Mouse (Mus musculus) forebrain, embryonic 15.5 days (tissue): ENCODE data around the gene Pbx1. TPM values are rescaled to one million over a fixed set of nuclear protein-coding genes. Genes with fewer than 3 reads are reported as not detected.

Experiments used
- ATAC-seq: fragments of 200-750 bp; cut with Nextera tagmentation; replicated peaks from 2 replicates; pipeline ENCODE4 v1.8.0; 2017; ENCODE audit warnings: mild to moderate bottlenecking, moderate TSS enrichment, moderate library complexity
- H3K27ac ChIP-seq: fragments of 300-500 bp; sonication (generic); replicated peaks from 2 replicates; pipeline ENCODE4 v1.5.1; 2015; ENCODE audit warnings: mild to moderate bottlenecking, inconsistent platforms
- H3K27me3 ChIP-seq: fragments of 300-500 bp; sonication (generic); 2 replicates; pipeline ENCODE4 v1.6.1; 2015; ENCODE audit warnings: inconsistent platforms
- H3K36me3 ChIP-seq: fragments of 300-500 bp; sonication (generic); 2 replicates; pipeline ENCODE4 v1.6.1; 2015; ENCODE audit warnings: mild to moderate bottlenecking, inconsistent platforms
- H3K4me1 ChIP-seq: fragments of 300-500 bp; sonication (generic); 2 replicates; pipeline ENCODE4 v1.6.1; 2015; ENCODE audit warnings: inconsistent platforms
- H3K4me2 ChIP-seq: fragments of 300-500 bp; sonication (generic); replicated peaks from 2 replicates; pipeline ENCODE4 v1.6.1; 2015; ENCODE audit warnings: mild to moderate bottlenecking, inconsistent platforms
- H3K4me3 ChIP-seq: fragments of 300-500 bp; sonication (generic); 2 replicates; pipeline ENCODE4 v1.5.1; 2015; ENCODE audit warnings: mild to moderate bottlenecking, inconsistent platforms
- H3K9ac ChIP-seq: fragments of 300-500 bp; sonication (generic); replicated peaks from 2 replicates; pipeline ENCODE4 v1.6.1; 2015; ENCODE audit warnings: mild to moderate bottlenecking, inconsistent platforms
- H3K9me3 ChIP-seq: fragments of 300-500 bp; sonication (generic); 2 replicates; pipeline ENCODE4 v1.6.1; 2016; ENCODE audit warnings: inconsistent platforms
- WGBS: fragments of 180-500 bp; shearing (Covaris S2); methylation state at CpG from one replicate; pipeline ENCODE4 v1.1.7; 2015; ENCODE audit warnings: mixed read lengths; 5-methylcytosine and 5-hydroxymethylcytosine counted together
- polyA plus RNA-seq: library from polyadenylated mRNA; unstranded; fragments of >200 nt; fragmentation: Nextera tagmentation; extraction: Ambion mirVana; gene quantifications from 2 replicates; pipeline ENCODE4 v1.2.1, GENCODE M21; 2015

The Pbx1 gene
- polyA plus RNA-seq, 1 experiment from 2014 or later, result 90.5 TPM

- 16% methylated on average over 18 of the region's 18 CpGs for WGBS
- Histone ChIP-seq H3K36me3 (no peaks in the 10 kb centered on the region), H3K4me3 (no peak overlapping the region), H3K27ac (peak overlapping the region; percentile 80), H3K27me3 (no peaks in the 10 kb centered on the region), H3K9me3 (no peaks in the 10 kb centered on the region), H3K4me1 (peaks cover 89% of the 10 kb centered on the region), H3K9ac (0 out of 2 replicates have a peak overlapping the region, but pooled peaks have one; percentile 2), H3K4me2 (peak overlapping the region; percentile 26)
- ATAC-seq, result peak; percentile 78
These were observed 104.5 kb downstream of the Pbx1 start for GRCm38 (mm10) chr1:168327405-168328235.

DNA sequence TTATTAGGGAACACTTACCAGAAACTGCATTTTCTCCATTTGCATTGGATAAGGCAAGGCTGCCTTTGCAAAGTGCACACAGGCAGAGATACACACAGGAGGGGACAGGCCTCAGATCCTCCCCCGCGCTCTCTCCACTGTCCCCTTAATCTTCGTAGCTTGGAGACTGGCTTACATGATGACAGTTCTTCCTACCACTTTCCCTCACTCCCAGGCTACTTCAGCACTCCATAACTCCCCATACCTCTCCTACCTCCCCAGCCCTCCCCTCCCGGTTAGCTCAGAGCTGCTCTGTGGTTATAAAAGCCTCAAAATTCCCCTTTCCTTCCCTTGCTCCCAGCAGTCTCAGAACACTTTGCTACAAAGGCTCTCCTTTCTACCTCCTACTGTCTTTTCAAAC lies 106.3 kb downstream of the Pbx1 start:
- WGBS, result 50% methylated on average over 4 of the region's 4 CpGs
- H3K4me2 ChIP-seq, result no peak overlapping the region
- H3K9ac ChIP-seq, result no peak overlapping the region
- no peak for ATAC-seq
- H3K4me1 ChIP-seq, result peaks cover 76% of the 10 kb centered on the region
- H3K9me3 ChIP-seq, result no peaks in the 10 kb centered on the region
- H3K4me3 ChIP-seq, result no peak overlapping the region
- H3K27me3 ChIP-seq, result no peaks in the 10 kb centered on the region
- H3K36me3 ChIP-seq, result no peaks in the 10 kb centered on the region
- H3K27ac ChIP-seq, result peak overlapping the region; percentile 80

- no peaks in the 10 kb centered on the region for H3K27me3 ChIP-seq
- H3K4me3 ChIP-seq, result no peak overlapping the region
- H3K9ac ChIP-seq, result no peak overlapping the region
- no peak overlapping the region for H3K27ac ChIP-seq
- no peak for ATAC-seq
- H3K4me1 ChIP-seq, result peaks cover 74% of the 10 kb centered on the region
- no peaks in the 10 kb centered on the region for H3K36me3 ChIP-seq
- H3K4me2 ChIP-seq, result no peak overlapping the region
- no peaks in the 10 kb centered on the region for H3K9me3 ChIP-seq
- WGBS, result 29% methylated on average over 7 of the region's 7 CpGs
These were observed 107.6 kb downstream of the Pbx1 start for GRCm38 (mm10) chr1:168324306-168325085.

GRCm38 (mm10) chr1:168323436-168324108 lies 108.5 kb downstream of the Pbx1 start:
- no peaks in the 10 kb centered on the region for H3K36me3 ChIP-seq
- H3K4me2 ChIP-seq, result no peak overlapping the region
- no peak overlapping the region for H3K4me3 ChIP-seq
- H3K9me3 ChIP-seq, result no peaks in the 10 kb centered on the region
- peak overlapping the region; percentile 17; the same call in 1 of the 2 replicates for H3K27ac ChIP-seq
- no peak overlapping the region for H3K9ac ChIP-seq
- no peaks in the 10 kb centered on the region for H3K27me3 ChIP-seq
- 54% methylated on average over 12 of the region's 12 CpGs for WGBS
- no peak for ATAC-seq
- H3K4me1 ChIP-seq, result peaks cover 76% of the 10 kb centered on the region

GRCm38 (mm10) chr1:168322892-168323291 lies 109.2 kb downstream of the Pbx1 start:
- WGBS, result 100% methylated on average over 1 of the region's 1 CpGs

GRCm38 (mm10) chr1:168319695-168320094 lies 112.4 kb downstream of the Pbx1 start:
- WGBS, result 79% methylated on average over 5 of the region's 5 CpGs
- ATAC-seq, result no peak

More at GRCm38 (mm10) chr1:168322892-168323291, 109.2 kb downstream of the Pbx1 start:
- H3K9me3 ChIP-seq, result no peaks in the 10 kb centered on the region
- H3K9ac ChIP-seq, result no peak overlapping the region
- H3K4me3 ChIP-seq, result no peak overlapping the region
- no peaks in the 10 kb centered on the region for H3K27me3 ChIP-seq
- no peak for ATAC-seq
- H3K36me3 ChIP-seq, result no peaks in the 10 kb centered on the region
- no peak overlapping the region for H3K27ac ChIP-seq
- peaks cover 74% of the 10 kb centered on the region for H3K4me1 ChIP-seq
- no peak overlapping the region for H3K4me2 ChIP-seq

DNA sequence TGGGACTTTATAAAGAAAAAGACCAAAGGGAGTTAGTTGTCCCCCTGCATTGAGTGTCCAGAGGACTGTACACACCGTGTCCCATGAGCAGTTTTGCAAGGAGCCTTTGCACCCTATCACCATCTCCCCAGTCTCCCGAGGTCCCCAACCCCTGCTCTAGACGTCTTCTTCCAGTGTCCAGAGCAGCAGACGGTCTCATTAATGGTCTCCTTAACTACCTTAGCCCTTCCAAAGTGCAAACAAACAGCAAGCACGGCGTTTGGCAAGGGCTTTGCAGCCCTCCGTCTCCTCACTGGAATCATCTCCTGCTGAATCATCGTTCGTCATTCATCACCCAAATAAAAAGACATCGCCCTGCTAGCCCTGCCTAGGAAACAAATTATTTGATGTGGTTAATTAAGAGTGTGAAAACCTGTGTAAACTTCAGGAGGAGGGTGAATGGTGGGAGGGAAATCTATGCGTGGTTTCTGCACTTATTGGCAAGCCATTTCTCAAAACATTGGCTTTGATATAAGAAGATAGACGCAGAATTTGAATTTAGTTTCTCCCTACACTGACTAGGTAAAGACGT lies 113.1 kb downstream of the Pbx1 start:
- Histone ChIP-seq H3K4me1 (peaks cover 34% of the 10 kb centered on the region), H3K4me2 (no peak overlapping the region), H3K27me3 (no peaks in the 10 kb centered on the region), H3K36me3 (no peaks in the 10 kb centered on the region), H3K9me3 (no peaks in the 10 kb centered on the region), H3K9ac (no peak overlapping the region), H3K27ac (no peak overlapping the region), H3K4me3 (no peak overlapping the region)
- WGBS, result 32% methylated on average over 13 of the region's 13 CpGs
- no peak for ATAC-seq

More at GRCm38 (mm10) chr1:168319695-168320094, 112.4 kb downstream of the Pbx1 start:
- H3K36me3 ChIP-seq, result no peaks in the 10 kb centered on the region
- H3K9me3 ChIP-seq, result no peaks in the 10 kb centered on the region
- H3K9ac ChIP-seq, result no peak overlapping the region
- H3K4me3 ChIP-seq, result no peak overlapping the region
- H3K4me2 ChIP-seq, result no peak overlapping the region
- peaks cover 42% of the 10 kb centered on the region for H3K4me1 ChIP-seq
- no peaks in the 10 kb centered on the region for H3K27me3 ChIP-seq
- no peak overlapping the region for H3K27ac ChIP-seq

DNA sequence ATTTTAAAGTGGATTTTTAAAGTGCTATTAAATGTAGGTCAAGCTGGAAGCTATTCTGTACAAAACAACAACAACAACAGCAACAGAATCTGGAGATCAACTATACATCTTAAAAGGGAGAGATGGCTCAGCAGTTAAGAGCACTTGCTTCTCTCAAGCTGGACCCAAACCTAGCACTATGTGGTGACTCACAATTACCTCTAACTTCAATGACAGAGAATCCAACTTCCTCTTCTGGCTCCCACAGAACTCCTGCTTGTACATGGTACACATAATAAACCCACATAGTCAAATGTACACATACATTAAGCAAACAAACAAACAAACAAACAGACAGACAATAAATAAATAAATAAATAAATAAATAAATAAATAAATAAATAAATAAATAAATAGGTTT lies 118.3 kb downstream of the Pbx1 start:
- H3K4me2 ChIP-seq, result no peak overlapping the region
- H3K4me3 ChIP-seq, result no peak overlapping the region
- H3K27me3 ChIP-seq, result no peaks in the 10 kb centered on the region
- peaks cover 29% of the 10 kb centered on the region for H3K4me1 ChIP-seq
- no peaks in the 10 kb centered on the region for H3K36me3 ChIP-seq
- H3K27ac ChIP-seq, result no peak overlapping the region
- H3K9me3 ChIP-seq, result no peaks in the 10 kb centered on the region
- no peak for ATAC-seq
- no peak overlapping the region for H3K9ac ChIP-seq

- ATAC-seq, result no peak
- no peaks in the 10 kb centered on the region for H3K27me3 ChIP-seq
- H3K36me3 ChIP-seq, result no peaks in the 10 kb centered on the region
- WGBS, result 93% methylated on average over 7 of the region's 7 CpGs
- H3K4me3 ChIP-seq, result no peak overlapping the region
- H3K9me3 ChIP-seq, result no peaks in the 10 kb centered on the region
- peaks cover 32% of the 10 kb centered on the region for H3K4me1 ChIP-seq
- H3K4me2 ChIP-seq, result no peak overlapping the region
- H3K27ac ChIP-seq, result no peak overlapping the region
- no peak overlapping the region for H3K9ac ChIP-seq
These were observed 119.2 kb downstream of the Pbx1 start for GRCm38 (mm10) chr1:168312710-168313447.

DNA sequence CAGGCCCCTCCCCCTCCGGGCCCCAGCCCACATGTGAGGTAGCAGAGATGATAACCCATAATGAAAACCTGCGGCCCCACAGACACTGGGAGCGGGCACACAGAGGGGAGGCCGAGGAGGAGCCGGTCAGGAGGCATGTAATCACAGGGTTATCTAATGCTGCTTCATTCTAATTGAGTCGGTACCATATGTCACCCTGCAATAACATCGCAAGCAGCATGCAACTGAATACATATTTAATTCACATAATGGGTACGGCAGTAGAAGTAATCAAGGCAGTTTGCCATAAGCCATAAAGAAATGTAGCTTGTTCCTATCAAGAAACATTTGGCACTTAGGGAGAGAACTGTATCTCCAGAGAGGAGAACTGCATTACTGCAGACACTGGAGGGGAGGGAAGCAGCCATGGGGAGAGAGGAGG lies 123.0 kb downstream of the Pbx1 start:
- Histone ChIP-seq H3K27me3 (no peaks in the 10 kb centered on the region), H3K27ac (peak overlapping the region; percentile 68), H3K9ac (no peak overlapping the region)

More for the DNA sequence above, 123.0 kb downstream of the Pbx1 start:
- peaks cover 43% of the 10 kb centered on the region for H3K4me1 ChIP-seq
- ATAC-seq, result peak; percentile 67
- no peaks in the 10 kb centered on the region for H3K9me3 ChIP-seq
- WGBS, result 50% methylated on average over 8 of the region's 8 CpGs
- H3K4me3 ChIP-seq, result no peak overlapping the region
- no peaks in the 10 kb centered on the region for H3K36me3 ChIP-seq
- no peak overlapping the region for H3K4me2 ChIP-seq
